Mouse (Mus musculus) hindbrain, postnatal 0 days (tissue): ENCODE measurements around the gene Cox4i2. TPM values are rescaled to one million over a fixed set of nuclear protein-coding genes. Genes with fewer than 3 reads are reported as not detected.

Experiments used
- ATAC-seq: fragments of 200-750 bp; cut with Nextera tagmentation; 2 replicates; pipeline ENCODE4 v1.8.0; 2017; ENCODE audit warnings: mild to moderate bottlenecking, moderate TSS enrichment, moderate library complexity
- DNase-seq: peaks from one replicate; pipeline ENCODE4 v3.0.0-alpha.2; 2015; ENCODE audit warnings: low spot score
- H3K27ac ChIP-seq: fragments of 300-500 bp; sonication (generic); 2 replicates; pipeline ENCODE4 v1.5.1; 2014; ENCODE audit warnings: mild to moderate bottlenecking
- H3K27me3 ChIP-seq: fragments of 300-500 bp; sonication (generic); 2 replicates; pipeline ENCODE4 v1.6.1; 2014; ENCODE audit warnings: low read length, mixed read lengths; ENCODE audit not compliant: insufficient read depth
- H3K36me3 ChIP-seq: fragments of 300-500 bp; sonication (generic); 2 replicates; pipeline ENCODE4 v1.6.1; 2014; ENCODE audit warnings: low read length, mixed read lengths; ENCODE audit not compliant: insufficient read depth
- H3K4me1 ChIP-seq: fragments of 300-500 bp; sonication (generic); 2 replicates; pipeline ENCODE4 v1.6.1; 2014; ENCODE audit warnings: antibody characterized with exemption, low read length, mixed read lengths; ENCODE audit not compliant: insufficient read depth
- H3K4me2 ChIP-seq: fragments of 300-500 bp; sonication (generic); 2 replicates; pipeline ENCODE4 v1.6.1; 2014; ENCODE audit warnings: low read depth, mild to moderate bottlenecking, low read length, moderate library complexity, mixed read lengths
- H3K4me3 ChIP-seq: fragments of 300-500 bp; sonication (generic); 2 replicates; pipeline ENCODE4 v1.5.1; 2014; ENCODE audit warnings: low read length
- H3K9ac ChIP-seq: fragments of 300-500 bp; sonication (generic); replicated peaks from 2 replicates; pipeline ENCODE4 v1.6.1; 2014; ENCODE audit warnings: mild to moderate bottlenecking, low read length, moderate library complexity, mixed read lengths
- H3K9me3 ChIP-seq: fragments of 300-500 bp; sonication (generic); 2 replicates; pipeline ENCODE4 v1.6.1; 2016; ENCODE audit warnings: low read length, mixed read lengths
- CTCF ChIP-seq: IDR thresholded peaks from 2 replicates; pipeline ENCODE4 v1.5.1; 2016; ENCODE audit warnings: antibody characterized with exemption, control low read depth, low read depth
- WGBS: fragments of 180-500 bp; shearing (Covaris S2); extraction: QIAGEN DNeasy Blood & Tissue Kit; methylation state at CpG from one replicate; pipeline ENCODE4 v1.1.7; 2014; 5-methylcytosine and 5-hydroxymethylcytosine counted together
- polyA plus RNA-seq: library from polyadenylated mRNA; unstranded; fragments of >200 nt; fragmentation: Nextera tagmentation; extraction: Ambion mirVana; gene quantifications from 2 replicates; pipeline ENCODE4 v1.2.1, GENCODE M21; 2015
- total RNA-seq: library from RNA; depleted of rRNA; stranded (reverse); fragments of >200 nt; gene quantifications from 2 replicates; pipeline ENCODE4 v1.2.3, GENCODE M21; 2014

Cox4i2 gene
- total and polyA plus RNA-seq, 2 experiments from 2014 or later = 2.1 to 4.8 TPM

DNA sequence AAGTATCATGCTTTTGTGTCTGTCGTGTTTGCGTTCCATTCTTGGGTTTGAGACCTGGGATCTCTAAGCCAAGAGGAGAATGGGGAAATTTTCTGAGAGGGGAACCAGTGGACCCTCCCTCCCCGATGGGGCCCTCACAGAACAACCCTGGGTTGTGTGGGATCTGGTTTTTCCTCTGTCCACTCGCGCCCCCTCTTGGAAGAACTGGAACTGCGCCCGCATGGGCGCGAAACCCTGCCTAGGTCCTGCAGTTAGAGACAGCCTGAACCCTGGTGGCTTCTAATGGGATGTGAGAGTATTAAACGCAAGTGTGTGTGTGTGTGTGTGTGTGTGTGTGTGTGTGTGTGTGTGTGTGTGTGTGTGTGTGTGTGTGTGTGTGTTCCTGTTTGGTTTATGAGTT lies 11.5 kb upstream of the Cox4i2 start:
- ATAC-seq (peak; percentile 60), DNase-seq (peak; percentile 75)
- no peaks in the 10 kb centered on the region for H3K9me3 ChIP-seq
- H3K27ac ChIP-seq = peak overlapping the region; percentile 12; the same call in 1 of the 2 replicates
- 17% methylated on average over 10 of the region's 10 CpGs for WGBS
- TF ChIP-seq CTCF = peak; percentile 75
- H3K9ac ChIP-seq = no peak overlapping the region
- H3K36me3 ChIP-seq = no peaks in the 10 kb centered on the region
- no peak overlapping the region for H3K4me2 ChIP-seq
- no peaks in the 10 kb centered on the region for H3K27me3 ChIP-seq
- H3K4me1 ChIP-seq = 0 out of 2 replicates have a peak, but pooled peaks cover 3% of the 10 kb centered on the region
- H3K4me3 ChIP-seq = no peak overlapping the region

DNA sequence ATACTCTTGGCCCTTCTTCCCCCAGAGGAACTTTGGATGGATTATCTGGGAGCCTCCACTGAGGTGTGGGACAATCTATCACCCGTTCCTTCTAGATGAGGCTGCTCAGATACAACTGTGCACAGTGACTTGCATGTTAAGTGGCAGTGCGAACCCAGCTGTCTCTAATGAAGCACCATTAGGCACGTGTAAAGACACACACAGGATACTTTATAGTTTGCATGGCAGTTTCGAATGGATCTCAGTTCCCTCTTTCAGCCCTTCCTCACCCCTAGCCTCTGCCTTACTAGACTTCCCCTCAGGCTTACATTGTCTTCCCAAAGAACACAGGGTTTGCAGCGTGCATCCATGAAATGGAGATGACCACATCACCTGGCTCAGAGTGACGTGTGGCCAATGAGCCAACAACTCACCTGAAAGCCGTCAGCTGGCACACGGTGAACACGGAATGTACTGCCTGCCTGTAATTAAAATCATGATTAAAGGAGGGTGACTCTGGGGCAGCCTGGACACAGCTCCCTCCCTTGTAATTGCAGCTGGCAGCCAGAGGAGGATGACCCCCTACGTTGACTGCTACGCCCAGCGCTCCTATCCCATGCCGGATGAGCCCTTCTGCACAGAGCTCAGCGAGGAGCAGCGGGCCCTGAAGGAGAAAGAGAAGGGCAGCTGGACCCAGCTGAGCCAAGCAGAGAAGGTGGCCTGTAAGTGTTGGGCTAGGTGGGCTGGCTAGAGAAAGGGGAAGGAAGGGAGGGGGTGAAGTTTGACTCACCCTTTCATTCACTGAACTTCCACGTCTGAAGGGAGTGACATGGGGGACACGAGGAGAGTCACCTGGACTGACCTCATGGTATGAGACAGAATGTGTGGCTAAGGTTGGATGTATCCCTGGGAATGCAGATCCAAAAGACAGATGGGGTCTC lies 2.8 kb downstream of the Cox4i2 start:
- ATAC-seq = 0 out of 2 replicates have a peak, but pooled peaks have one; percentile 24
- Histone ChIP-seq H3K27me3 (no peaks in the 10 kb centered on the region), H3K9ac (no peak overlapping the region), H3K4me1 (0 out of 2 replicates have a peak, but pooled peaks cover 4% of the 10 kb centered on the region), H3K4me2 (no peak overlapping the region), H3K27ac (no peak overlapping the region), H3K9me3 (no peaks in the 10 kb centered on the region), H3K36me3 (no peaks in the 10 kb centered on the region), H3K4me3 (no peak overlapping the region)
- 65% methylated on average over 17 of the region's 17 CpGs for WGBS
- no peak; the same call in 1 of the 2 replicates for TF ChIP-seq CTCF
- DNase-seq = no peak

GRCm38 (mm10) chr2:152757478-152757877 lies 3.5 kb downstream of the Cox4i2 start:
- Histone ChIP-seq H3K4me2 (no peak overlapping the region), H3K4me3 (no peak overlapping the region), H3K9me3 (no peaks in the 10 kb centered on the region), H3K36me3 (no peaks in the 10 kb centered on the region), H3K27me3 (no peaks in the 10 kb centered on the region), H3K9ac (no peak overlapping the region), H3K4me1 (0 out of 2 replicates have a peak, but pooled peaks cover 4% of the 10 kb centered on the region), H3K27ac (no peak overlapping the region)
- DNase-seq (peak; percentile 40), ATAC-seq (no peak)
- WGBS = 43% methylated on average over 2 of the region's 2 CpGs
- TF ChIP-seq CTCF = no peak

- TF ChIP-seq CTCF = no peak
- H3K9ac ChIP-seq = no peak overlapping the region
- DNase-seq (no peak), ATAC-seq (no peak)
- WGBS = 58% methylated on average over 4 of the region's 4 CpGs
- H3K27ac ChIP-seq = no peak overlapping the region
- no peak overlapping the region for H3K4me2 ChIP-seq
- no peaks in the 10 kb centered on the region for H3K9me3 ChIP-seq
- H3K4me3 ChIP-seq = no peak overlapping the region
- H3K4me1 ChIP-seq = 0 out of 2 replicates have a peak, but pooled peaks cover 4% of the 10 kb centered on the region
- H3K27me3 ChIP-seq = no peaks in the 10 kb centered on the region
- no peaks in the 10 kb centered on the region for H3K36me3 ChIP-seq
These were observed 4.4 kb downstream of the Cox4i2 start for GRCm38 (mm10) chr2:152758351-152758750.

- no peak for TF ChIP-seq CTCF
- 82% methylated on average over 6 of the region's 6 CpGs for WGBS
- no peak for DNase-seq
- Histone ChIP-seq H3K4me1 (no peaks in the 10 kb centered on the region), H3K4me2 (no peak overlapping the region), H3K27ac (no peak overlapping the region), H3K36me3 (no peaks in the 10 kb centered on the region), H3K27me3 (no peaks in the 10 kb centered on the region), H3K4me3 (no peak overlapping the region), H3K9ac (no peak overlapping the region), H3K9me3 (no peaks in the 10 kb centered on the region)
- no peak for ATAC-seq
These were observed 9.3 kb downstream of the Cox4i2 start for GRCm38 (mm10) chr2:152763310-152763709.

GRCm38 (mm10) chr2:152764172-152765044 lies 10.4 kb downstream of the Cox4i2 start:
- Histone ChIP-seq H3K27me3 (no peaks in the 10 kb centered on the region), H3K27ac (no peak overlapping the region), H3K9me3 (no peaks in the 10 kb centered on the region), H3K4me3 (no peak overlapping the region), H3K4me1 (no peaks in the 10 kb centered on the region), H3K4me2 (peak overlapping the region; percentile 28), H3K36me3 (no peaks in the 10 kb centered on the region), H3K9ac (no peak overlapping the region)
- WGBS = 9% methylated on average over 14 of the region's 14 CpGs
- DNase-seq (peak; percentile 24), ATAC-seq (0 out of 2 replicates have a peak, but pooled peaks have one; percentile 18)
- TF ChIP-seq CTCF = no peak
